Mouse (Mus musculus) hindbrain, embryonic 13.5 days (tissue): ENCODE measurements around the gene Gm38431. TPM values are rescaled to one million over a fixed set of nuclear protein-coding genes. Genes with fewer than 3 reads are reported as not detected.

Source experiments
- ATAC-seq: fragments of 200-750 bp; cut with Nextera tagmentation; 2 replicates; pipeline ENCODE4 v1.8.0; 2017; ENCODE audit warnings: moderate TSS enrichment; ENCODE audit not compliant: low FRiP score
- H3K27ac ChIP-seq: fragments of 300-500 bp; sonication (generic); 2 replicates; pipeline ENCODE4 v1.5.1; 2015; ENCODE audit warnings: inconsistent platforms, mild to moderate bottlenecking, moderate library complexity
- H3K27me3 ChIP-seq: fragments of 300-500 bp; sonication (generic); 2 replicates; pipeline ENCODE4 v1.6.1; 2015; ENCODE audit warnings: mild to moderate bottlenecking, inconsistent platforms
- H3K36me3 ChIP-seq: fragments of 300-500 bp; sonication (generic); 2 replicates; pipeline ENCODE4 v1.6.1; 2015; ENCODE audit warnings: mild to moderate bottlenecking, inconsistent platforms
- H3K4me1 ChIP-seq: fragments of 300-500 bp; sonication (generic); replicated peaks from 2 replicates; pipeline ENCODE4 v1.6.1; 2015; ENCODE audit warnings: inconsistent platforms
- H3K4me2 ChIP-seq: fragments of 300-500 bp; sonication (generic); 2 replicates; pipeline ENCODE4 v1.6.1; 2015; ENCODE audit warnings: inconsistent platforms, mild to moderate bottlenecking, moderate library complexity
- H3K4me3 ChIP-seq: fragments of 300-500 bp; sonication (generic); 2 replicates; pipeline ENCODE4 v1.5.1; 2015; ENCODE audit warnings: mild to moderate bottlenecking, inconsistent platforms
- H3K9ac ChIP-seq: fragments of 300-500 bp; sonication (generic); 2 replicates; pipeline ENCODE4 v1.6.1; 2015; ENCODE audit warnings: mild to moderate bottlenecking, inconsistent platforms
- H3K9me3 ChIP-seq: fragments of 300-500 bp; sonication (generic); 2 replicates; pipeline ENCODE4 v1.6.1; 2016; ENCODE audit warnings: inconsistent platforms
- WGBS: fragments of 180-500 bp; shearing (Covaris S2); methylation state at CpG from one replicate; pipeline ENCODE4 v1.1.7; 2015; 5-methylcytosine and 5-hydroxymethylcytosine counted together
- polyA plus RNA-seq: library from polyadenylated mRNA; unstranded; fragments of >200 nt; fragmentation: Nextera tagmentation; extraction: Ambion mirVana; gene quantifications from 2 replicates; pipeline ENCODE4 v1.2.1, GENCODE M21; 2015

Gene Gm38431
- polyA plus RNA-seq, 1 experiment from 2014 or later: 2.8 TPM

DNA sequence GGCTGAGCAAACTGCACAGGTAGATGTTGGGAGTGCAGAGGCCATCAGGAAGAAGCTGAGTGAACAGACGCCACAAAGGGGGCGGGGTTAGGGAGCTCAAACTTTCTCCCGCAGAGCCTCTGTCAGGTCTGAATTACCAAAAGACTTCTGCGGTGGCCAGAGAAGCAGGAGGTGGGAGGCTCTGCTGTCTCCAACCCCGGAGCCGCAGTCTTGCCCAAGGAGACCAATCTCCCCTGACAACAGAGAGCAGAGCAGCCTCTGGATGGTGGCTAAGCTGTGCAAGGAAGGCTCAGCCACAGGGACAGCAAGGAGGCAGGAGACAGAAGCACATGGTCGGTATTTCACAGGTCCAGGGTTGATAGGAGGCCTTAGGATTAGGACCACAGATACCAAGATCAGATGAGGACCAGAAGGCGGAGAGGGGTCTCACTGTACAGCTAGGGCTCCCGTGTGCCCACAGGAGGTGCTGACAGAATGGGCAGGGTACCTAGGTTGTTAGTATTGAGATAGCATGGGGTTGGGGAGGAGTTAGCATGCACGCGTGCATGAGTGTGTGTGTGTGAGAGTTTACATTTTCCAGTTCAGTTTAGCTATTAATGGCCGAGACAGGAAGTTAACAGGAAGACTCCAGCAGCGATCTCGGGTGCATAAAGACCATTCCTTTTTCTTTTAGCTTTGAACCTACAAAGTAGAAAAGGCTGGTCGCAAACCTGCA is 8.8 kb upstream of the Gm38431 start:
- Histone ChIP-seq H3K9me3 (no peaks in the 10 kb centered on the region), H3K4me3 (no peak overlapping the region), H3K27ac (no peak overlapping the region), H3K27me3 (no peaks in the 10 kb centered on the region), H3K9ac (peak overlapping the region; percentile 14; the same call in 1 of the 2 replicates), H3K36me3 (peaks cover 21% of the 10 kb centered on the region), H3K4me1 (peaks cover 8% of the 10 kb centered on the region; the same call in 1 of the 2 replicates), H3K4me2 (0 out of 2 replicates have a peak overlapping the region, but pooled peaks have one; percentile 13)
- ATAC-seq: 0 out of 2 replicates have a peak, but pooled peaks have one; percentile 32
- WGBS: 49% methylated on average over 15 of the region's 15 CpGs

DNA sequence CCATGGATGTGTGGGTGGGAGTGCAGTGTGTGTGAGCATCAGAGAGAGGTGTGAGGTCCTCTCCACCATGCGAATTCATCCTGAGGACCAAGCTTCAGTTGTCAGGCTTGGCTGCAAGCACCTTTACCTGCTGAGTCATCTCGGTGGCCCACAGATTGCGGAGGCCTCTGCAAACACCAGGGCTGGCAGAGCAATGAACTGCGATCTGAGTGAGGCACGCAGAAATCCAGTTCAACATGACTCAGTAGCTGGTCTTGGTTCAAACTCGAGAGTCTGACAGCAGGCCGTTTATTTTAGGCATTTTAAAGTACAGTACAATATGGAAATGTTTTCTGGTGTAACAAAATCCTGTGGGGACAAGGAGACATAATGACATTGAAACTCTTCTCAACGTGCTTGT is 6.0 kb upstream of the Gm38431 start:
- Histone ChIP-seq H3K4me1 (peaks cover 8% of the 10 kb centered on the region; the same call in 1 of the 2 replicates), H3K36me3 (peaks cover 7% of the 10 kb centered on the region; the same call in 1 of the 2 replicates), H3K9me3 (no peaks in the 10 kb centered on the region), H3K4me3 (no peak overlapping the region), H3K27ac (no peak overlapping the region), H3K4me2 (no peak overlapping the region), H3K27me3 (no peaks in the 10 kb centered on the region), H3K9ac (no peak overlapping the region)
- 88% methylated on average over 8 of the region's 8 CpGs for WGBS
- no peak for ATAC-seq

DNA sequence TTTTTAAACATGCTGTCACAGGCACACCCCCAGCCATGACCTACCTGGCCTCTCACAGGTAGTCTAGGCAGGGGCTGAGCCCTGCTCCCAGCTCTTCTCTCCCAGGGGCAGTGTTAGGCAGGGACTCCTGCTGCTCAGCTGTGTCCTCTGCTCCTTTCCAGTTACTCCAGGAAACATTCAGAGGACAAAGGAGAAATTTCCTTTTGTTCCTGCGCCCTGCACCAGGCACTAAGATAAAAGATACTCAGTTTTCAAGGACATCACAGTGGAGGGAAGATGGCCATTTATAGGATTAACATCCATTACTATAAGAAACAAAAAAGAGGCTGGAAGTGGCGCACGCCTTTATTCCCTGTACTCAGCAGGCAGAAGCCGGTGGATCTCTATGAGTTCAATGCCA is 4.2 kb upstream of the Gm38431 start:
- ATAC-seq: no peak
- 76% methylated on average over 4 of the region's 4 CpGs for WGBS
- H3K9me3 ChIP-seq: no peaks in the 10 kb centered on the region

DNA sequence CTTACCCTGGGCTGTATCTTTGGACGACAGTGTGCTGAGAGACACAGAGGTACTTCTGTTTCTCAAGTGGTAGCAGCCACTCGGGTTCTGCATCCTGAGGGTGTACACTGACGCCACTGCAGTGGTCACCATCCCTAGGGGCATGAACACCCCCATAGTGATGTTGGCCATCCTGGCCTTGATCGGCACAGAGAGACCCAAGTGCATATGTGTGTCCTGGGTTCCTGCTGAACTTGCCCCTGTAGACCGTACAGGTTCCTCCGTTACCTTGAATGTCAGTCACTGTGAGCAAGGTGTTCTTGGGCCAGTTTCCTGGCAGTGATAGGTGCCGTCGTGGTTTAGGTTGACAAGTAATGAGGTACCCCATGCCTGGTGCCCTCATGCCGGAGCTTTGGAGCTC is 1.6 kb upstream of the Gm38431 start:
- 97% methylated on average over 9 of the region's 9 CpGs for WGBS
- Histone ChIP-seq H3K4me3 (no peak overlapping the region), H3K4me1 (peaks cover 30% of the 10 kb centered on the region), H3K4me2 (no peak overlapping the region), H3K9ac (no peak overlapping the region), H3K36me3 (peaks cover 18% of the 10 kb centered on the region), H3K9me3 (no peaks in the 10 kb centered on the region), H3K27me3 (no peaks in the 10 kb centered on the region), H3K27ac (no peak overlapping the region)
- ATAC-seq: no peak

More for the DNA sequence above, 4.2 kb upstream of the Gm38431 start:
- Histone ChIP-seq H3K27ac (no peak overlapping the region), H3K4me1 (peaks cover 12% of the 10 kb centered on the region), H3K4me3 (no peak overlapping the region), H3K4me2 (no peak overlapping the region), H3K36me3 (no peaks in the 10 kb centered on the region), H3K27me3 (no peaks in the 10 kb centered on the region), H3K9ac (no peak overlapping the region)

DNA sequence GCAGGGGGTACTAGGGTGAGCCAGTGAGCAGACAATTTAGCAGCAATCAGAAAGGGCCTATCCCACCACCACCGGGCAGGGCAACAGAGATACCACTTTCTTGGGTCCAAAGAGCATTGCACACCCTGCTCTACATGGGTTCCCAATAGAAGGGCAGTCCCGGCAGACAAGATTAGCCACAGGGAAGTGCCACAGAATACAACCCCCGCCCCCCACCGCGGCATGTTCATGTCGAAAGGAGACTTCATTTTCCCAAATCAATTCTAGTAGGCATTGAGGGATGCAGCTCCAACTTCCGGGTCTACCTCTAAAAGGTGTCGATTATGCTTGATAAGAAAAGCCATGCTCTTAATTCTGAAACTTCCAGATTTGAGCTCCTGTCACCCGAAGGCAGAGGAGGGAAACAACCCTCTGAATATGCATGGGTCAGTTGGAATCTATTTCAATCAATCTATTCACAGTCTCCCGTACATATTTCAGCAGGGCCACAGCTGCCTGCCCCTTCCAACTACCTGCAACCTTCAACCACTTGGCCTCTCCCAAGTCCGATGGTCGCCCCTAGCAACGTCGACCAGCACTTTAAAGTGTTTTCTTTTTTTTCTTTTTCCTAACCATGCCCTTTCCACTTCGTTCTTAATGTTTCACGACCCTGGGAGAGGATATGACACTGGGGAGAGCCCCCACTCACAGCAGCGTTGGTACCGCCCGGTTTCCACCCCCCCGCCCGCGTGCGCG is 658 bp downstream of the Gm38431 start:
- 4% methylated on average over 24 of the region's 24 CpGs for WGBS
- Histone ChIP-seq H3K27ac (peak overlapping the region; percentile 93), H3K27me3 (no peaks in the 10 kb centered on the region), H3K4me2 (peak overlapping the region; percentile 84), H3K4me3 (peak overlapping the region; percentile 66), H3K4me1 (peaks cover 30% of the 10 kb centered on the region), H3K9ac (peak overlapping the region; percentile 78), H3K36me3 (peaks cover 40% of the 10 kb centered on the region), H3K9me3 (no peaks in the 10 kb centered on the region)
- ATAC-seq: peak; percentile 46; the same call in 1 of the 2 replicates

DNA sequence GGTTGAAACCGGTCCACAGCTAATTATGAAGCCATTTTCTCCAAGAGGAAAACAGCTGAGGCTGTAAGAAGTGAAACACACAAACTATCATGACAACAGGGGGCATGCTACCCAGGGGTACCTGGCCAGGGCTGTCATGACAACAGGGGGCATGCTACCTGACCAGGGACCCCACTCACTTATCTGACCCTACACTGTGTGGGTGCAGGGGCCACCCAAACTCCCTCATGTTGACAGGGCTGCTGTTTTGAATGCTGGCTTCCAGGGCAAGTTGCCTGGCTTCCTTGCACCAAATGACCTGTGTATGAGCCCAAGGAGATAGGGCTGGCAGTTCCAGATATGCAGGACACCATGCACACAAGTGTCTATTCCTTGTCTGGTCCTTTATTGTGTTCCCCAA is 1.3 kb downstream of the Gm38431 start:
- H3K4me3 ChIP-seq: peak overlapping the region; percentile 66
- H3K4me2 ChIP-seq: peak overlapping the region; percentile 84
- H3K4me1 ChIP-seq: peaks cover 31% of the 10 kb centered on the region
- no peaks in the 10 kb centered on the region for H3K27me3 ChIP-seq
- no peak for ATAC-seq
- H3K36me3 ChIP-seq: peaks cover 46% of the 10 kb centered on the region
- H3K9me3 ChIP-seq: no peaks in the 10 kb centered on the region
- peak overlapping the region; percentile 78 for H3K9ac ChIP-seq
- 79% methylated on average over 1 of the region's 1 CpGs for WGBS
- H3K27ac ChIP-seq: 0 out of 2 replicates have a peak overlapping the region, but pooled peaks have one; percentile 93

DNA sequence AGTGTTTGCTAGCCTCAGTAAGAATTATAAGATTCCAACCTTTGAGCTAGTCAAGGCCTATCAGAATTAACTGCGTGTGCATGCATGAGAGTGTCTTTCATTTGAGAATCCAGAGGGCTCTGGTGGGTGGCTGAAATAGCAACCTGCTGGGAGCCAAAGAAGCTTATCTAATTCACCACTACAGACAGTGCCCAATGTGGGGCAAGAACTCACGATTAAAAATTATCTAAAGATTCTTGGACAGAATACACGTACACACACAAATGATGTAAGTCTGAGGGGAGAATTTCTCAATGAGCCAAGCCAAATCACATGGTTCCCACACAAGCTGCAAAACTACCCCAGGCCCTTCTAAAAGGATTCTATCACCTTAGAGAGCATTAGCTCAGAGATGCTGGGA is 8.5 kb downstream of the Gm38431 start:
- WGBS: 92% methylated on average over 3 of the region's 3 CpGs
- H3K4me1 ChIP-seq: 0 out of 2 replicates have a peak, but pooled peaks cover 3% of the 10 kb centered on the region
- no peak overlapping the region for H3K4me2 ChIP-seq
- H3K9me3 ChIP-seq: no peaks in the 10 kb centered on the region
- H3K9ac ChIP-seq: no peak overlapping the region
- no peaks in the 10 kb centered on the region for H3K27me3 ChIP-seq
- H3K27ac ChIP-seq: no peak overlapping the region
- peaks cover 94% of the 10 kb centered on the region for H3K36me3 ChIP-seq
- ATAC-seq: no peak
- no peak overlapping the region for H3K4me3 ChIP-seq

DNA sequence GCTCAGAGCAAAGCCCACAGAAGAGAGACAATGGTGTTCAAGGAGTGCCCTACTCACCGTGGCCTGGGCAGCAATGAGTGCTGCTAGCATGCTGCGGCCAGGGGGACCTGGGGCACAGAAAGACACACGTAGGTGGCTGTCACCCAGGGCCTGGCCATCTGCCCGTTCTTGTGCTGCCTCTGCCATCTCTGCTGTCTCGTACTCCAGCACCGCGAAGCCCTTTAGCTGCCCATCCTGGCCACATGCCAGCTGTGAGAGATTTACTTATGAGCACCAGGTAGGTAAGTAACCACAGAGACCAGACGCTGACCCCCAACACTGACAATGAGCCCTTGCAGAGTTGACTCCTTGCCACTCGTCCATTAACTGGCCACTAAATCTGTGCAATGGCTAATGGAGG is 10.7 kb downstream of the Gm38431 start:
- H3K4me2 ChIP-seq: no peak overlapping the region
- 87% methylated on average over 9 of the region's 9 CpGs for whole genome bisulfite sequencing
- H3K36me3 ChIP-seq: peaks cover 96% of the 10 kb centered on the region

DNA sequence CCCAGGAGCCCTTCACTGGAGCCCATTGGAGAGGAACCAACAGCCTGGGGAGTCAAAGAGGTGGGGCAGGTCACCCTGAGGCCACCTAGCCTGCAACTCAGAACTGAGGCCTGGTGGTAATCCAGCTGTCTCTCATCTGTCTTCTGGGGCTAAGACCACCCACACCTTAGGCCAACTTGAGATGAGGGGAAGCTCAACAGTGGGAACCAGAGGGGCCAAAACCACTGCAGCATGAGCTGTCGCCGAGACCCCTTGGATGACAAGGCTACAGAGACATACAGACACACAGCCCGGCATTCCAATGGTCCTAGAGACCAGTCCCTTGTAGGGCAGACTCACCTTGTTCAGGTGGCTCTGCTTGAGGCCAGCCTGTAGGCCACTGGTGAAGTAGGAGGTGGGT is 16.2 kb downstream of the Gm38431 start:
- peaks cover 27% of the 10 kb centered on the region for H3K4me1 ChIP-seq
- peaks cover 70% of the 10 kb centered on the region for H3K36me3 ChIP-seq
- H3K9me3 ChIP-seq: no peaks in the 10 kb centered on the region
- H3K27me3 ChIP-seq: no peaks in the 10 kb centered on the region
- no peak overlapping the region for H3K4me2 ChIP-seq
- no peak overlapping the region for H3K4me3 ChIP-seq
- 91% methylated on average over 3 of the region's 3 CpGs for whole genome bisulfite sequencing
- no peak for ATAC-seq
- H3K9ac ChIP-seq: no peak overlapping the region
- no peak overlapping the region for H3K27ac ChIP-seq

More for the DNA sequence above, 10.7 kb downstream of the Gm38431 start:
- no peak overlapping the region for H3K27ac ChIP-seq
- no peak overlapping the region for H3K4me3 ChIP-seq
- no peaks in the 10 kb centered on the region for H3K9me3 ChIP-seq
- no peak for ATAC-seq
- H3K9ac ChIP-seq: no peak overlapping the region
- H3K4me1 ChIP-seq: 0 out of 2 replicates have a peak, but pooled peaks cover 3% of the 10 kb centered on the region
- H3K27me3 ChIP-seq: no peaks in the 10 kb centered on the region

DNA sequence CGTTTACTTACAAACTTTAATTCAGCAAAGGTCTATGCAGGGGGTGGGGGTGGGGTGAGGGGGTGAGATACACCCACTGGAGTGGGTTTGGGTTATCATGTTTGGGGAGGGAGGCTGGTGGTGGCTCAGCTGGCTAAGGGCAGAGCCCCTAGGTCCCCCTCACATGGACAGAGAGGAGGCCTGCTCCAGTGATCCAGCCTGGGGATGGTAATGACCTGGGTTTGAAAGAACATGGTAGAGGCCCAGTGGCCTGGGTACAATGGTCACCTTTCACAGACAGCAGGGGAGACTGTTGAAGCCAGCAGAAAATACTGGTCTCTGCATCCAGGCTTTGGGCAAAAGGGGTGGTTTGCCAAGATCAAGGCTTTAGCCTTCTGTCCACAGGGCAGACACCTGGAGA is 17.6 kb downstream of the Gm38431 start:
- peak overlapping the region; percentile 85; the same call in 1 of the 2 replicates for H3K4me2 ChIP-seq
- H3K4me3 ChIP-seq: no peak overlapping the region
- 86% methylated on average over 1 of the region's 1 CpGs for WGBS
- no peaks in the 10 kb centered on the region for H3K27me3 ChIP-seq
- H3K27ac ChIP-seq: no peak overlapping the region
- H3K9ac ChIP-seq: no peak overlapping the region
- no peak for ATAC-seq
- H3K4me1 ChIP-seq: peaks cover 27% of the 10 kb centered on the region
- H3K36me3 ChIP-seq: peaks cover 61% of the 10 kb centered on the region
- H3K9me3 ChIP-seq: no peaks in the 10 kb centered on the region

DNA sequence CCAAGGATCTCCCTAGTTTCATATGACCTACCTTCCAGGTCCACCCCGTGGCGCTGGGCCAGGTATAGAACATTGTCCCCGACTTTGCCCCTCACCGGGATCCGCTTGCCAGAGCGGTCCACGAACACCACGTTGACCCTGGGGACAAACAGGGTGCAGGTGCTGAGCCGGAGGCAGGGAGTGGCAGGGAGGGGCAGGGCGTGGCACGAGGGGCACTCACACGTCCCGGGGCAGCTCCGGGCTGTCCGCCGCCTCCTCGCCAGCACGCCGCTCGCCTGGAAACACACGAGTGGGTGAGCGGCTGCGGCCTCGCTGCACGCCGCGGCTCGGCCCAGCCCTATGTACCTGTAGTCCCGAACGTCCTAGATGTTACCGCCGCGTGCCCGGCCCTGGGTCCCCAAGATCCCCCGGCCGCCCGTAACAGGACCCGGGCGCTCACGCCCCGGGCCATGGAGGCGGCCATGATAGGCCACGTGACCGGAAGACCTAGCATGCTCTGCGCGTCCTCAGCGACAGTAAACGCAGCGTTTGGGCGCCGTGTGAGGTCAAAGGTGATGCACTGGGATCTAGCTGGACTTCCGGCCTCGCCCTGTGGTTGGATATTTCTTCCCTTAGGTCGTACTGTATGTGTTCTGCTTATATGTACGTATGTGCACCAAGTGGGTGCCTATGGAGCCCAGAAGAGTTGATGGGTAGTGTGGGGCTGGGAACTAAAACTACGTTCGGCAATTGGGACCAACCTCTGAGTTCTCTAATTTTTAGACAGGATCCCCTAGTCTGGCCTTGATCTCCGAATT is 18.6 kb downstream of the Gm38431 start, which contains the start of the genes Gm49373 and Fdx1l:
Gene Gm49373 (minus strand): TSS at position 53 of the 797 bp plus-strand sequence.
Gene Fdx1l (minus strand): TSS at position 571 of the 797 bp plus-strand sequence.
- peak; percentile 94 for ATAC-seq
- peak within 1 kb of the TSS; percentile 78 for H3K27ac ChIP-seq
- H3K9ac ChIP-seq: peak within 1 kb of the TSS; percentile 91
- WGBS: 3% methylated on average over 58 of the region's 58 CpGs
- H3K4me2 ChIP-seq: peak within 1 kb of the TSS; percentile 85
- peaks cover 51% of the 10 kb centered on the region for H3K36me3 ChIP-seq
- peaks cover 27% of the 10 kb centered on the region for H3K4me1 ChIP-seq
- peak within 1 kb of the TSS; percentile 91 for H3K4me3 ChIP-seq
- H3K9me3 ChIP-seq: no peaks in the 10 kb centered on the region
- no peaks in the 10 kb centered on the region for H3K27me3 ChIP-seq

DNA sequence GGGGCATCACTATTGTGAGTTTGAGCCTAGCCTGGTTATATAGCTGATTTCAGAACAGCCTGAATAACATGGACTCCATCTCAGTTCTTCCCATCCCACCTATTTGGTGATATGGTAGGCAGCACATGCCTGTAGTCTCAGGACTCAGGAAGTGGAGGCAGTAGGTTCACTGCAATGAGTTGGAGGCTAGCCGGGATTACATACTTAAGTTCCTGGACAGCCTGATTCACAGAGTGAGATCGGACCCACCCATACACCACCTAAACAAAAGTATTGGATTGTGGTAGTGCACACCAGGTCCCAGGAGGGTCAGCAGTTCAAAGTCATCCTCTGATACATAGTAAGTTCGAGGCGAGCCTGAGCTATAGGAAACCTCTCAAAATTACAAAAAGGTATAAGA is 19.2 kb downstream of the Gm38431 start:
- H3K4me3 ChIP-seq: peak overlapping the region; percentile 91
- peak; percentile 4 for ATAC-seq
- peaks cover 27% of the 10 kb centered on the region for H3K4me1 ChIP-seq
- peak overlapping the region; percentile 91 for H3K9ac ChIP-seq
- H3K4me2 ChIP-seq: peak overlapping the region; percentile 85
- peaks cover 50% of the 10 kb centered on the region for H3K36me3 ChIP-seq
- 21% methylated on average over 4 of the region's 4 CpGs for WGBS
- no peaks in the 10 kb centered on the region for H3K9me3 ChIP-seq
- H3K27ac ChIP-seq: no peak overlapping the region
- no peaks in the 10 kb centered on the region for H3K27me3 ChIP-seq
